9 mouse cellular contexts compared by ENCODE assay signal in the genomic region with DNA sequence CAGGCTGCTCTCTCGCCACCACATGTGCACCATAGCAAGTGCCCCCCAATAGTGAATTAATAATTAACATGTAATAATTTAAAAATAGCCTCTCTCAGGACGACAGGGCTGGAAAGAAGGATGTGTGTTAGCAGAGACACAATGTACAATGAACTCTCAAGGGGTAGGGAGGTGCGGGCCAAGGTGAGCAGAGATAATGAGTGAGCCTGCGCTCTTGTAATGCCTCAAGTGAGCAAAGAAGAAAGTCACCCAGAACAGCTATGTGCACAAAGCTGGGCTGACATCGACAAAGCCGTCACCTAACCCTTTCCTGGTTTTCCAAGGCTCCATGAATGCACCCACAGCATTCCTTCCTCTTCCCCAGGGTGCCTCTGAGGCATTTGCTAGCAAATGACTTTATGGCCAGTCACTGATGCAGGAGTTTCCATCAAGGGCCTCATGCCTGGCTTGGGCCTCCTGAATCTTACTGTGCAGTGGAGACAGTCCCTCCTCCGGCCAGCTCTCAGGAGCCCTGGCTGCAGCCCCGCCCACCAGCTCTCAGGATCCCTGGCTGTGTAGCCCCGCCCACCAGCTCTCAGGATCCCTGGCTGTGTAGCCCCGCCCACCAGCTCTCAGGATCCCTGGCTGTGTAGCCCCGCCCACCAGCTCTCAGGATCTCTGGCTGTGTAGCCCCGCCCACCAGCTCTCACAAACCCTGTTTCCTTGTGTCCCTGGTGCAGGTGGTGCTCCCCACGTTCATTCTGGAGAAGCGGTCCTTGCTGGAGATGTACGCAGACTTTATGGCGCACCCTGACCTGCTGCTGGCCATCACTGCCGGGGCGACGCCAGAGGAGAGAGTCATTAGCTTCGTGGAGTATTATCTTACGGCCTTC.
A peak's percentile ranks its signal among the peaks of the same experiment; 100 is the strongest.
DNase-seq lines count a peak whose midpoint lies in the region; ATAC-seq lines count a peak whose summit lies in the region.
"Had no signal": no experiment of that assay in that cellular context is flagged by ENCODE, and none has a peak within 500 bp of the region (broad histone marks: within the 10 kb centered on the region; RNA-seq: fewer than 3 reads in every experiment).

No protein-coding gene starts in this region.

- no peak overlapping the region for H3K9ac ChIP-seq in kidney, embryonic 16.5 days (replicated peaks; ENCODE audit: low read length)

- H3K27me3 ChIP-seq in kidney, embryonic 16.5 days (ENCODE audit: insufficient read depth, low read length): no peaks in the 10 kb centered on the region

- peak overlapping the region; percentile 30 for H3K4me2 ChIP-seq in kidney, embryonic 16.5 days (replicated peaks; ENCODE audit: low read depth, low read length)

- no peaks in the 10 kb centered on the region for H3K36me3 ChIP-seq in kidney, embryonic 16.5 days (ENCODE audit: insufficient read depth, low read length)

- DNase-seq in adrenal gland, postnatal 14 days: peak; percentile 31
- no peak for DNase-seq in adrenal gland, adult 18-20 months (ENCODE audit: low spot score in 2 of 2)
- DNase-seq in embryo, embryonic 10 days (ENCODE audit: low spot score): peak; percentile 83
- peak; percentile 48 for DNase-seq in lung, postnatal 14 days
- no peak for DNase-seq in left cerebral cortex, adult 9 months (ENCODE audit: low spot score in 2 of 2)
- DNase-seq in cerebellum, postnatal 10 days: no peak

- ATAC-seq in kidney, embryonic 16.5 days (ENCODE audit: low FRiP score, low TSS enrichment): peak; percentile 83
- ATAC-seq in cerebellum, adult (ENCODE audit: insufficient number of reproducible peaks, low FRiP score, low TSS enrichment): no peak

- peak overlapping the region; percentile 14; the same call in 1 of the 2 replicates for H3K4me3 ChIP-seq in kidney, embryonic 16.5 days (ENCODE audit: low read length)
- H3K4me3 ChIP-seq: erythroblast, embryonic 14.5 days had no signal

- H3K4me1 ChIP-seq in kidney, embryonic 16.5 days (ENCODE audit: insufficient read depth, low read length): peaks cover 23% of the 10 kb centered on the region

- H3K27ac ChIP-seq in kidney, embryonic 16.5 days (ENCODE audit: low read length): peak overlapping the region; percentile 54

- 18% methylated on average over 21 of the region's 21 CpGs for WGBS in kidney, embryonic 16.5 days

- no peaks in the 10 kb centered on the region for H3K9me3 ChIP-seq in kidney, embryonic 16.5 days (ENCODE audit: low read length)

Comparison
In these comparisons a context has a peak if more than half of its experiments do, and no peak if none do; other contexts are left out.
1. DNase-seq: peak in adrenal gland, postnatal 14 days (single experiment), embryo, embryonic 10 days (single experiment) and lung, postnatal 14 days (single experiment); none in adrenal gland, adult 18-20 months (0 of 2), left cerebral cortex, adult 9 months (0 of 2) and cerebellum, postnatal 10 days (0 of 2).